Mouse (Mus musculus) ES-E14 (cell line): ENCODE results near the gene Galnt2.

Source experiments
- CHD2 ChIP-seq: IDR thresholded peaks from 2 replicates; pipeline ENCODE4 v1.6.1; 2014; ENCODE audit warnings: mild to moderate bottlenecking, low read depth, low read length, inconsistent platforms
- HCFC1 ChIP-seq: IDR thresholded peaks from 2 replicates; pipeline ENCODE4 v1.6.1; 2012; ENCODE audit warnings: low read length, inconsistent platforms, borderline replicate concordance; ENCODE audit not compliant: insufficient read depth
- ZNF384 ChIP-seq: IDR thresholded peaks from 2 replicates; pipeline ENCODE4 v1.6.1; 2012; ENCODE audit warnings: low read depth, low read length, inconsistent platforms

DNA sequence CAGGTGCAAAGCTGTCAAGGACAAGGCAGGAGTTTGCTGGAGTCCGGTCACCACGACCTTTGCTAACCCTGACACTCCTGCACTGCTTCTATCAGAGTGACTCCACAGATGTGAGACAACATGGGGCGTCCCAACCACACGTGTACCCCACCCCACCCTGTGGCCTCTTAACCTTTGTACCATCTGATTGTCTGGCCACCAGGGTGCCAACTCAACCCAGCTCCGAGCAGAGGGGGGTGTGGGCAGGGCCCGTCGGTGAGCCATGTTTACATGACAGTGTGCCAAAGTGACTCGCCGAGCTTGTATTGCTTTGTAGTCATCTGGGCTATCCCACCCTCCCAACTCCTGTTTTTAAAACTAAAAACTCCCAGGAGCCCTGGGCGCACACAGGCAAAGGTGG lies 113.9 kb downstream of the Galnt2 start:
- no peak for TF ChIP-seq HCFC1
- TF ChIP-seq CHD2, result no peak
- no peak for TF ChIP-seq ZNF384
